Mouse (Mus musculus): ENCODE results near the gene Immp1l.

The Immp1l gene

DNA sequence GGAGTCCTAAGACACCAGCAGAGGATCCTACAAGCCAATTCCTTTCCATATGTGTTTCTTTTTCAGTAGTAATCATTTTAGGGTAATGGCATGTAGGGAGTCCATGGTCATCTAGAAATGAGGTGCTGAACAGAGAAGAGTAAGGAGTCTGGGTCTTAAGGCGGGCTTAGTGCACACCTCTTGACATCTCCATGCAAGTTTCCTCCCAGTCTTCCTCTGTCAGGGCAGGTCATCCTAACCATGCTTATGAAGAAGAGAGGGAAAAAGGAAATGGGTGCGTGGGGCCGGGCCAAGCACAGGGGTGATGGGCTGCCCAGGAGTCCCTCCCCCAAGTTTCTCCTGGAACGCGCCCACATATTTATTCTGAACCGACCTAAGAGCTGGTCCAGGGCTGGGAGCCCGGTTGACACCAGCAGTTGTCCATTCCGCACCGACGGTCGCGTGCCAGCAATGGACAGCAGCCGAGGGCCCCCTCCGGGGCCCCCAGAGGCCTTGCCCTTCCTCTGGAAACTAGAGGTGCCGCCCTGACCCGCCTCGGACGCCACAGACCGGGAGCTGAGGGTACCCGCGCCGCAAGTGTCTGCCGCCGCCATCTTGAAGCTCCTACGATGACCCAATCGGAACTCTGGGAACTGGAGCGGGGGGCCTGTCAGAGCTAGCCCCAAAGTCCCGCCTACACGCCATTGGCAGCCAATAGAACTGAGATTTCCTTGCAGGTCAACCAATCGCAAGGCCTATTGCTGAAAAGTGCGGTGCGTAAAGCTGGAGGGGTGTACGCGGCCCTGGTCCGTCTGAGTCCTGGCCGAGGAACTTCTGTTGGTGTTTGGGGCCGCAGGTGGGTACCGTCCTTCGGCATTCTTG lies at the start of gene Immp1l, which contains the start of gene Elp4:
Immp1l (plus strand) TSS at position 743 of the 861 bp plus-strand sequence.
Elp4 (minus strand) TSS at position 669 of the 861 bp plus-strand sequence.
- in situ Hi-C loops (cut with MboI; ENCODE audit: low sequenced_read_pairs), result loop anchor here (25.0 kb wide), 1 partner anchor 292 kb away; no protein-coding TSS in a partner anchor

- in situ Hi-C loops (cut with MboI; ENCODE audit: low sequenced_read_pairs), result no loop called here
Observed at GRCm38 (mm10) chr2:105854740-105855139, 49.7 kb upstream of the Immp1l start.

DNA sequence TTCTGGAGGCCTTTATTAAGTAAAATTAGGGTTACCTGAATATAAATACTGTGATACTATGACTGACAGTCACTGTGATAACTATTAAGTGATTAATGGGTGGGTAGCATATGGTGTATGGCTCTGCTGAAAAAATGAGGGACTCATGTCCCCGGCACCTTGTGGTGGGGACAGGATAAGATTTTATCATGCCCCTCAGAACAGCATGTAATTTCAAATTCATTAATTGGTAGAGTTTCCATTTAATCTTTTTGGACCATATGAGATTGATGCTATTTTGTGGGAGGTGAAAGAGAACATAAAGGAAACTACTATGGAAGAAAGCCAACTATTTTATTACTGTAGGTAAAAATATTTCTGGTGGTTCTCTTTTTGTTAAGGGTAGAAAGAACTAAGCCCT lies 31.0 kb upstream of the Immp1l start:
- in situ Hi-C loops (cut with MboI; ENCODE audit: low sequenced_read_pairs), result no loop called here

GRCm38 (mm10) chr2:105890816-105891215 lies 13.6 kb upstream of the Immp1l start:
- in situ Hi-C loops (cut with MboI; ENCODE audit: low sequenced_read_pairs), result no loop called here

DNA sequence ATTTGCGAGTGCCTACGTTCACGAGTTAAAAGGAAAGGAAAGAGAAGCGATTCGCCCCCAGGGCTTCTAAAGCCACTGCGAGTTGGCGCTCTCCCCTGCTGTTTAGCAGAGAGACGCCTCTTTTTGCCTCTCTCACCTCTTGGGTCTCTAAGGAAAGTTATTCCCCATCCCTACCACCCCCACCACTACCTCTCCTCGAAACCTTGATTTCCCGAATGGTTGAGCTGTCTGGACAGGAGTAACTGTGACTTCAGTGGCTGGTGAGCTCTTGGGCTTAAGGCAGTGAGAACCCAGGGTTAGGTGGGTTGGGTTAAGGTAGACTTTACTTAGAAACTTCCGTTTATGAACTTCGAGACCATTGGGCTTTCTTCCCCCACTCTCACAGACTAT lies 314 bp downstream of the Immp1l start:
- in situ Hi-C loops (cut with MboI; ENCODE audit: low sequenced_read_pairs), result loop anchor here (25.0 kb wide), 1 partner anchor 292 kb away; no protein-coding TSS in a partner anchor

- in situ Hi-C loops (cut with MboI; ENCODE audit: low sequenced_read_pairs), result loop anchor here (25.0 kb wide), 1 partner anchor 296 kb away; no protein-coding TSS in a partner anchor
Observed at GRCm38 (mm10) chr2:105908351-105908750, 3.9 kb downstream of the Immp1l start.

DNA sequence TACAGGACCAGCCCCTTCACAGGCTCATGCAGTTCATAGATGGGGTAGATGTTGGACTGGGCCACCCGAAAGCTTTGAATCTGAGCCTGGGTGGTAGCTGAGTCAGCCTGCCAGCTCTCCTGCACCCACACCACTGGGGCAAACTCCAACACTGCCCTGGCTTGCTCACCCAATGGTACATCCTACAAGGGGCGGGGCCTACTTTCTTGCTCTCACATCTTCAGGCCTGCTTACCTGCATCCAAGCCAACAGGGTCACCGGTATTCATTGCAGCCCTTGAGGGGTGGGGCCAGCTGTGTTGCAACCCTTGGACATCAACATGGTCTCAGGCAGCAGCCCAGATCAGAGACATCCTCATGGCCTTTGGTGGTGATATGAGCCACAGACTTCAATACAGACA lies 6.2 kb downstream of the Immp1l start:
- in situ Hi-C loops (cut with MboI; ENCODE audit: low sequenced_read_pairs), result loop anchor here (25.0 kb wide), 1 partner anchor 298 kb away; no protein-coding TSS in a partner anchor

DNA sequence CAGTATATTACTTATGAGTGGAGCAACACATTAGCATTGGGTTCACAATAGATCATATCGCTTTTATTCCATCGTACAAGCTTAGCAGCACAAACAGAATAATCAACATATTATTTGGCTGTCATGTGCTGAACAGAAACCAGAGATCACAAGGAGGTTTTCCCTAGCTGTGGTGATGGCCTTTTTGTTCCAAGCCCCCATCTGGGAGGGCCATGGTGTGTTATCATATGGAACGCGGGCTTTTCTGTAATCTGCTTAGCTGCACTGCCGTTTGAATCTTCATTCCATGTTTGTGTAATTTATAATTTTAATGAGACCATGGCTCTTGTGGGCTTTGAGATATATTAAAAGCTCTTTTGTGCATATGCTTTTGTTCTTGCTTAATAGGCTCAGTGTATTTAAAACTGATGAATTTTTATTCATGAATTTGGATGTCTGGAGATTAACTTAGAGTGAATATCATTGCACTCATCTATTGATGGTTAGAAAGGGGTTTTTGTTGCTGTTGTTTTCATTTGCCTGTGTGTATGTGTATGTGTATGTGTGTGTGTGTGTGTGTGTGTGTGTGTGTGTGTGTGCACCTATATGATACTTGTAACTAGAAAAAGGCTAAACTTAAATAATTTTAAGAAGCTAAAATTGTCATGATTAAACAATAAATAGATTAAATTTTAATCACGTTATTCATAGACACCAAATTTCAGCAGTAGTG lies 9.4 kb downstream of the Immp1l start:
- in situ Hi-C loops (cut with MboI; ENCODE audit: low sequenced_read_pairs), result loop anchor here (25.0 kb wide), 1 partner anchor 302 kb away; no protein-coding TSS in a partner anchor

GRCm38 (mm10) chr2:105916671-105917070 lies 12.2 kb downstream of the Immp1l start:
- in situ Hi-C loops (cut with MboI; ENCODE audit: low sequenced_read_pairs), result loop anchor here (25.0 kb wide), 1 partner anchor 304 kb away; no protein-coding TSS in a partner anchor

GRCm38 (mm10) chr2:105917623-105918346 lies 13.3 kb downstream of the Immp1l start:
- in situ Hi-C loops (cut with MboI; ENCODE audit: low sequenced_read_pairs), result loop anchor here (25.0 kb wide), 1 partner anchor 305 kb away; no protein-coding TSS in a partner anchor

DNA sequence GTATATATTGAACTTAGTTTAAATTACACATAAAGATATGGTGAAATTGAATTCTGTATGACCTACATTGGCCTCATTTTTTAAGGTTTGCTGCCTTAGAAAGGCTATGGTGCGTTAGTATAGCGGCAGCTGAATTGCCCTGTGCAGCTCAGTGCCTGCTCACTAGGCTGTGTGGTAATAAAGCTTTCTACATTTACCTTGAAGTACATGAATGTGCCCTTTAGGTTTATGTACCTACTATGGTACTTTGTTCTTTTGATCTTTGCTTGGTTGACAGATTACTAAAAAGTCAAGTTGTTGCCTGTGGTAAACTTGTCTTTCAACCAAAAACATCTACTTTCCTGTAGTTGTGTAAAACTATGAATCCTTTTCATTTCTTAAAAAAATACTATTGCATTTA lies 45.7 kb downstream of the Immp1l start:
- in situ Hi-C loops (cut with MboI; ENCODE audit: low sequenced_read_pairs), result no loop called here

DNA sequence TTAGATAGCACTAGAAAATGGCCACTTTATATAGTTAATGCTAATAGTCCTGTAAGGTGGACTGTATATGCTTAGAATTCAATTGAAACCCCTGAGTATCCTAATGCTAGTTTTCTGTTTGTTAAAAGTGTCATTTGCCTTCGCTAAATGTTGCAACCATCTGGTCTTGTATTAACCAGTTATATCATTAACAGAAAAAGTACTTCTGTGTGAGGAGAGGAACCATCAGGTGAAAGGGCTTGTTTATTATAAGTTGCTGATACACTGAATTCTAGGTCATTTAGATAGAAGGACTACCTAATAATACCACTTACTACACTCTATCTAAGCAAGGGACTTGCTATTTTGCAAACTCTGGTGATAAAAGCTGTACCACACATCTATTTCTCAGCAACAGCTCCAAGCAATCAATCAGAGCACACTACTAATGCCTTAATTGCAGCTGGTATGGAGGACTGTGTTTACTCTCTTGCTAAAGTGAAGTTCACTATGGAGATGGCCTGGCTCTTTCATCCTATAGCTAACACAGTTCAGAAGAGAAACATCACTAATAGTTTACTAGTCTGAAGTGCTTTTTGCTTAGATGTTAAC lies 47.0 kb downstream of the Immp1l start:
- in situ Hi-C loops (cut with MboI; ENCODE audit: low sequenced_read_pairs), result no loop called here

- in situ Hi-C loops (cut with MboI; ENCODE audit: low sequenced_read_pairs), result no loop called here
Observed at GRCm38 (mm10) chr2:105953862-105954261, 49.4 kb downstream of the Immp1l start.

- in situ Hi-C loops (cut with MboI; ENCODE audit: low sequenced_read_pairs), result no loop called here
Observed at GRCm38 (mm10) chr2:105963447-105963846, 59.0 kb downstream of the Immp1l start.

DNA sequence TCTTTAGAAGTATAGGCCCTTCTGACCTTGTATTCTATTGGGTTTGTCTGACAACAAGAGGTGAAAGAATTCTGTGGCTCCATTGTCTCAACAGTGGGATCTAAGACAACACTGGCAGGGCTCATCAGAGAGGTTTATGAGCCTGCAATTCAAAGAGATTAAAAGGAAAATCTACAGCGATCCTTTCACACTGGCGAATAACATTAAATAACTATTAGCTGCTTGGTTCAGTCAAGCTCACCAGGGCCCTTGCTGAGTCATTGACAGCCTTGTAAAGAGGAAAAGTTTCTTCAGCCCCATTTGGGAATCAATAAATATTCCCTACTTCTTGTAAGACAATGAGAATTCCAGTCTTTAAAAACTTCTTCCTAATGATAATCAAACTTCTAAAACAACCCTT lies 69.5 kb downstream of the Immp1l start:
- in situ Hi-C loops (cut with MboI; ENCODE audit: low sequenced_read_pairs), result no loop called here

- in situ Hi-C loops (cut with MboI; ENCODE audit: low sequenced_read_pairs), result no loop called here
Observed at GRCm38 (mm10) chr2:105978065-105978464, 73.6 kb downstream of the Immp1l start.

GRCm38 (mm10) chr2:105985206-105985605 lies 80.8 kb downstream of the Immp1l start:
- in situ Hi-C loops (cut with MboI; ENCODE audit: low sequenced_read_pairs), result no loop called here

GRCm38 (mm10) chr2:105987131-105987530 lies 82.7 kb downstream of the Immp1l start:
- in situ Hi-C loops (cut with MboI; ENCODE audit: low sequenced_read_pairs), result no loop called here

GRCm38 (mm10) chr2:105987999-105988398 lies 83.6 kb downstream of the Immp1l start:
- in situ Hi-C loops (cut with MboI; ENCODE audit: low sequenced_read_pairs), result no loop called here
